Mouse (Mus musculus): Measurements from ENCODE around the gene Mroh3. TPM values are rescaled to one million over a fixed set of nuclear protein-coding genes. Genes with fewer than 3 reads are reported as not detected.
A peak's percentile ranks its signal among the peaks of the same experiment; 100 is the strongest.

Mroh3 gene
- polyA plus RNA-seq, 1 experiment from 2014 or later, result 0.23 TPM

DNA sequence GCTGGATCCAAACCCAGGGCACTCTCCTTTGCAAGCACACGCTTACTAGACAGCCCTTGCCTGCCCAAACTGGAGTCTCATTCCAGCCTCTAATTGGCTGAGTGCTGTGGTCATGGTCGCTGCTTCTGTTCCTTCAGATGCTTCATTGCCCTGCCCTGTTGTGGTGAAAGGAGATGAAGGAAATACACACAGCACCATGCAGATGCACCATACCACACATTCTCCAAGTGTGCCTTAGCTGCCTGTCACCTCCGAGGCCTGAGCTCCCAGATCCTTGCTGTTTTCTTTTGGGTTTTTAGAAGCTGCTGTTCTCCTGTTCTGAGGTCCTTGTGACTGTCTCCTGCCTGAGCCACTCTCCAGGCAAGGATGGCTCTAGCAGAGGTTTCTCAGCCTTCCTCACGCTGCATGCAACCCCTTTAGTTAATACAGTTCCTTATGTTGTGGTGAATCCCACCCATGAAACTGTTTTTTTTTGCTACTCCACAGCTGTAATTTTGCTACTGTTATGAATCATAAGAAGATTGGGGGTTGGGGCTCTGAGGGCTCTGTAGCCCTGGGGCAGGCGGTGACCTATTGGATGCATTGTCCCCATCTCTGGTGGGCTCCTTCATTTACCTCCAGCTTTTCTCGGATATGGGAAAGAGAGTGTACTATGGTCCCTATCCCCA, 76.7 kb downstream of the Mroh3 start:
- no peaks in the 10 kb centered on the region for H3K27me3 ChIP-seq
- peak overlapping the region; percentile 42 for H3K4me2 ChIP-seq

DNA sequence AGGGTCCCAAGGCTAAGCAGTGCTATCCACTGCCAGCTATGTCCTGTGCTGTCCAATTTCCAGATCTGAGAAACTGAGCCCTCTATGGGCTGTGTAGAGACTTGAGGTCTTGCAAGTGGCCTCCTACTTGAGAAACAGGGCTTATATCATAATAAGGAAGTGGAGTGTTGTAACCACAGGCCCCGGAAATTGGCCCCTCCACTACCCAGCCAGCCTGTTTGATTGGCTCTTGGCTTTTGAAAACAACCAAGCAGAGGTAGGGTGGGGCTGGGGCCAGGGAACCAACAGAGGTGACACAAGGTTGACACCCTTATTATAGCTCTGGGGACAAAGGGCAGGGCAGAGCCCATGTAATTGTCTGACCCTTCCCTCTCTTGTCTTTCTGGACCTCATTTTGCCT, 77.6 kb downstream of the Mroh3 start:
- no peak overlapping the region for H3K9ac ChIP-seq (replicated peaks)
- WGBS, result 29% methylated on average over 1 of the region's 1 CpGs
- H3K9me3 ChIP-seq, result no peaks in the 10 kb centered on the region
- no peak for ATAC-seq (ENCODE audit: insufficient number of reproducible peaks, insufficient read depth, low FRiP score, low TSS enrichment, low read depth)
- H3K4me2 ChIP-seq, result no peak overlapping the region
- no peaks in the 10 kb centered on the region for H3K27me3 ChIP-seq
- H3K4me3 ChIP-seq (replicated peaks), result no peak overlapping the region
- no peaks in the 10 kb centered on the region for H3K36me3 ChIP-seq
- H3K4me1 ChIP-seq (replicated peaks), result peaks cover 87% of the 10 kb centered on the region
- H3K27ac ChIP-seq, result no peak overlapping the region

More for the DNA sequence above, 76.7 kb downstream of the Mroh3 start:
- no peak for ATAC-seq (ENCODE audit: insufficient number of reproducible peaks, insufficient read depth, low FRiP score, low TSS enrichment, low read depth)
- Histone ChIP-seq H3K36me3 (no peaks in the 10 kb centered on the region), H3K9ac (replicated peaks) (no peak overlapping the region), H3K27ac (peak overlapping the region; percentile 86), H3K4me1 (replicated peaks) (peaks cover 83% of the 10 kb centered on the region), H3K9me3 (no peaks in the 10 kb centered on the region), H3K4me3 (replicated peaks) (no peak overlapping the region)
- 65% methylated on average over 6 of the region's 6 CpGs for whole genome bisulfite sequencing

DNA sequence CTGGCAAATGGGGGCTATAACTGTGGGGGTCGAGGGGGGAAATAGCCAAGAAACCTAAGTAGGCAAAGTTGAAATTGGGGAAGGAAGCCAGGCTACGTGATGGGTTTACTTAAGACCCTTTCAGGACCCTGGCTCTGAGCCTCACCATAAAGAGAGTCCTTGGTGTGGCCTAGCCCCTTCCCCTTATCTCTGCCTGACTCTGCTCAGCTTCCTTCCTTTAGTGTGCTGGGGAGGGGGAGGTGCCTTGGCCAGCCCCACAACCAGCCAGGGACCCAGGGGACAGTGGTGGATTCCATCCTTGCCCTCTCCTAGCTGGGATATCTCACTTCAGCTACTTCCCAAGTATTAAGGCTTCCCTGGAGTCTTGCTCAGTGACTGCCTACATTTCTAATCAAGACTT, 78.1 kb downstream of the Mroh3 start:
- H3K4me3 ChIP-seq (replicated peaks), result no peak overlapping the region
- H3K36me3 ChIP-seq, result no peaks in the 10 kb centered on the region
- 67% methylated on average over 2 of the region's 2 CpGs for WGBS
- no peaks in the 10 kb centered on the region for H3K27me3 ChIP-seq
- H3K9me3 ChIP-seq, result no peaks in the 10 kb centered on the region
- H3K4me2 ChIP-seq, result no peak overlapping the region
- H3K27ac ChIP-seq, result no peak overlapping the region
- no peak overlapping the region for H3K9ac ChIP-seq (replicated peaks)
- H3K4me1 ChIP-seq (replicated peaks), result peaks cover 89% of the 10 kb centered on the region
- no peak for ATAC-seq (ENCODE audit: insufficient number of reproducible peaks, insufficient read depth, low FRiP score, low TSS enrichment, low read depth)

DNA sequence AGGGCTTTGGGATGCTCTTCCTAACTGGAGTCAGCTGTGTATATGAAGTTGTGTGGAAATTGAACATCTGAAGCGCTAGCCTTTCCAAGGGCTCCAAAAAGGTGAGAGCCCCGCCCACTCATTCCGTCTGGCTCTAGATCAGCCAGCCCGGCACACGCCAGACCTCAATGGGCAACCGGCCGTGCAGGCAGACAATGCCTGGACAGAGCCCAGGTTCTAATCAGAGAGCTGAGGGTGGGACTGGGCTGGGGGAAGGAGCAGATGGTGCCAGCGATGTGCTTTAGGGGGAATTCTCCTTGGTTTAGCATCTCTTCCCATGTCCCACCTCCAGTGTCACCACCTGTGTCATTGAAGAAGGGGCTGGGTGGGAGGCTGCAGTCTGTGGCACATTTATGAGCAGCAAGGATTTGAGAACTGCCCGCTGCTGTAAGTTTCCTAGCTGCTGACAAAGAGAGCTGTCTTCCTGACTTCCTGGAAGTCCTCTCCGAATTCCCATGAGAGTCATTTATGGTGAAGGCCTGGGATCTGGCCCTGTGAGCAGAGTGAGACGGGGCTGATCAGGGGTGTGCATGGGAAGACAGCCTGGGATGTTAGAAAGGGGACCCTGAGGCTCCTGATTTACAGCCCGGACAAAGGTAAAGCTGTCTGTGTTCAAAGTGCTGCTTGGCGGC, 78.9 kb downstream of the Mroh3 start:
- Histone ChIP-seq H3K27ac (0 out of 2 replicates have a peak overlapping the region, but pooled peaks have one; percentile 35), H3K4me1 (replicated peaks) (peaks cover 89% of the 10 kb centered on the region), H3K36me3 (no peaks in the 10 kb centered on the region), H3K4me2 (peak overlapping the region; percentile 88), H3K9ac (replicated peaks) (peak overlapping the region; percentile 40; the same call in 1 of the 2 replicates), H3K9me3 (no peaks in the 10 kb centered on the region), H3K27me3 (no peaks in the 10 kb centered on the region), H3K4me3 (replicated peaks) (peak overlapping the region; percentile 88)
- no peak for ATAC-seq (ENCODE audit: insufficient number of reproducible peaks, insufficient read depth, low FRiP score, low TSS enrichment, low read depth)
- 23% methylated on average over 13 of the region's 13 CpGs for WGBS

DNA sequence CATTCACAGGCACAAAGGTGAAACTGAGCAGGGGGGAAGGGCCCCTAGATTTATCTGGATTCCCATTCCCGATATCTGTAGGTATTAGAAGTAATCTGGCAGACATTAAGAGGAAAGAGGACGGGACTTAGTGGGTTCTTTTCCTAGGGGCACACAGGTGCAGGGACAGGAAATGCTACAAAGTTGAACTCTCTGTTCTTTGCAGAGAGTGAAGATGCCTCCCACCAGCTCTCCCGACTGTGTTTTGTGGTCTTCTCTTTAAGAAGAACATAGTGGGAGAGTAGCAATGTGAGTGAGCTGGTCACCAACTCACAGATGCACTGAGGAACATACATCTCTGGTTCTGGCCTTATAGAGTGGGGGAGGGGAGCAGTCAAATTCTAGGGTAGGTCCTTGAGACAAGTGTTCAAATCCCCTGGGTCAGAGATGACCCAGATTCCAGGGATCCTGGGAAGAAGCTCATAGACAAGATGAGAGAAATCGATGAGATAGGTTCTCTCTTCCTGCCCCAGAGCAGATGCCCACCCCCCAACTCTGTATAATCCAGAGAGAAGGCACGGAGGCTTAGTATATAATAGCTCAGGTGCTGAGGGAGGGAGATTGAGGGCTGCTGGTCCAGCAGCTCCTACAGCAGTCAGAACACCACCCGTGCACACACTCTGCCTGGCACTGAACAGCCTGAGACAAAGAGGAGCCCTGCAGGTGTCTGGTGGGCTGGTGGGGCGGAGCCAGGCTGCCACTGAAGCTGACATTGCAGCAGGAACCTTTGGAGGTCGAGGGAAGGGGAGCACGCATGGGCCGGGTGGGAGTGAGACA, 80.0 kb downstream of the Mroh3 start:
- no peaks in the 10 kb centered on the region for H3K9me3 ChIP-seq
- 29% methylated on average over 10 of the region's 10 CpGs for whole genome bisulfite sequencing
- peak overlapping the region; percentile 82 for H3K9ac ChIP-seq (replicated peaks)
- peak overlapping the region; percentile 88 for H3K4me3 ChIP-seq (replicated peaks)
- H3K4me2 ChIP-seq, result peak overlapping the region; percentile 88
- no peaks in the 10 kb centered on the region for H3K27me3 ChIP-seq
- no peak for ATAC-seq (ENCODE audit: insufficient number of reproducible peaks, insufficient read depth, low FRiP score, low TSS enrichment, low read depth)
- H3K36me3 ChIP-seq, result no peaks in the 10 kb centered on the region
- H3K4me1 ChIP-seq (replicated peaks), result peaks cover 87% of the 10 kb centered on the region
- no peak overlapping the region for H3K27ac ChIP-seq

Other genes with a start within 250 kb of the Mroh3 start
- gene Igfn1, start 206.5 kb downstream of the Mroh3 start, polyA plus RNA-seq (2016; fragmentation: Nextera tagmentation; extraction: Ambion mirVana), result 0.14 TPM in 1 of 2 replicates, not detected in the other
- gene Tmem9, start 204.7 kb downstream of the Mroh3 start, polyA plus RNA-seq (2016; fragmentation: Nextera tagmentation; extraction: Ambion mirVana), result 165 and 173 TPM in 2 replicates
- gene Ascl5, start 162.0 kb downstream of the Mroh3 start, polyA plus RNA-seq (2016; fragmentation: Nextera tagmentation; extraction: Ambion mirVana), result not detected in 2 replicates
- 2.4 and 3.7 TPM in 2 replicates for gene Cacna1s, start 160.1 kb downstream of the Mroh3 start, polyA plus RNA-seq (2016; fragmentation: Nextera tagmentation; extraction: Ambion mirVana)
- gene Kif21b, start 81.4 kb downstream of the Mroh3 start, polyA plus RNA-seq (2016; fragmentation: Nextera tagmentation; extraction: Ambion mirVana), result 10.6 and 11.4 TPM in 2 replicates
- gene Inava, start 21.4 kb upstream of the Mroh3 start, polyA plus RNA-seq (2016; fragmentation: Nextera tagmentation; extraction: Ambion mirVana), result 25.4 and 28.4 TPM in 2 replicates
- not detected in 2 replicates for gene Gpr25, start 48.0 kb upstream of the Mroh3 start, polyA plus RNA-seq (2016; fragmentation: Nextera tagmentation; extraction: Ambion mirVana)
- gene Camsap2, start 133.3 kb upstream of the Mroh3 start, polyA plus RNA-seq (2016; fragmentation: Nextera tagmentation; extraction: Ambion mirVana), result 15.6 and 15.8 TPM in 2 replicates
- 20.9 and 21.1 TPM in 2 replicates for gene Ddx59, start 202.4 kb upstream of the Mroh3 start, polyA plus RNA-seq (2016; fragmentation: Nextera tagmentation; extraction: Ambion mirVana)